Mouse (Mus musculus) kidney, embryonic 14.5 days (tissue): ENCODE results near the gene Csrp3. TPM values are rescaled to one million over a fixed set of nuclear protein-coding genes. Genes with fewer than 3 reads are reported as not detected.

Experiments used
- ATAC-seq: fragments of 200-750 bp; cut with Nextera tagmentation; 2 replicates; pipeline ENCODE4 v1.8.0; 2017; ENCODE audit warnings: moderate number of reproducible peaks, mild to moderate bottlenecking, moderate TSS enrichment, moderate library complexity; ENCODE audit not compliant: low FRiP score, low TSS enrichment
- H3K27ac ChIP-seq: fragments of 300-500 bp; sonication (generic); 2 replicates; pipeline ENCODE4 v1.5.1; 2014; ENCODE audit warnings: low read depth, mild to moderate bottlenecking, low read length, moderate library complexity, mixed read lengths
- H3K27me3 ChIP-seq: fragments of 300-500 bp; sonication (generic); 2 replicates; pipeline ENCODE4 v1.6.1; 2014; ENCODE audit warnings: mild to moderate bottlenecking, low read length; ENCODE audit not compliant: control insufficient read depth, insufficient read depth
- H3K36me3 ChIP-seq: fragments of 300-500 bp; sonication (generic); 2 replicates; pipeline ENCODE4 v1.6.1; 2014; ENCODE audit warnings: low read length, mixed read lengths; ENCODE audit not compliant: control insufficient read depth, insufficient read depth
- H3K4me1 ChIP-seq: fragments of 300-500 bp; sonication (generic); 2 replicates; pipeline ENCODE4 v1.6.1; 2014; ENCODE audit warnings: low read length, mixed read lengths; ENCODE audit not compliant: control insufficient read depth, insufficient read depth
- H3K4me2 ChIP-seq: fragments of 300-500 bp; sonication (generic); replicated peaks from 2 replicates; pipeline ENCODE4 v1.6.1; 2014; ENCODE audit warnings: low read depth, mild to moderate bottlenecking, low read length
- H3K4me3 ChIP-seq: fragments of 300-500 bp; sonication (generic); 2 replicates; pipeline ENCODE4 v1.5.1; 2014; ENCODE audit warnings: mild to moderate bottlenecking, low read length
- H3K9ac ChIP-seq: fragments of 300-500 bp; sonication (generic); 2 replicates; pipeline ENCODE4 v1.6.1; 2014; ENCODE audit warnings: low read depth, mild to moderate bottlenecking, low read length, moderate library complexity
- H3K9me3 ChIP-seq: fragments of 300-500 bp; sonication (generic); 2 replicates; pipeline ENCODE4 v1.6.1; 2016; ENCODE audit warnings: low read length; ENCODE audit not compliant: control insufficient read depth
- WGBS: fragments of 180-500 bp; shearing (Covaris S2); extraction: QIAGEN DNeasy Blood & Tissue Kit; methylation state at CpG from one replicate; pipeline ENCODE4 v1.1.7; 2014; 5-methylcytosine and 5-hydroxymethylcytosine counted together
- polyA plus RNA-seq: library from polyadenylated mRNA; unstranded; fragments of >200 nt; fragmentation: Nextera tagmentation; extraction: Ambion mirVana; gene quantifications from 2 replicates; pipeline ENCODE4 v1.2.1, GENCODE M21; 2014

Csrp3 gene
- polyA plus RNA-seq, 1 experiment from 2014 or later, result 0.26 TPM

- ATAC-seq, result no peak
- H3K36me3 ChIP-seq, result no peaks in the 10 kb centered on the region
- WGBS, result 41% methylated on average over 4 of the region's 4 CpGs
- no peak overlapping the region for H3K9ac ChIP-seq
- H3K27me3 ChIP-seq, result no peaks in the 10 kb centered on the region
- H3K27ac ChIP-seq, result no peak overlapping the region
- 0 out of 2 replicates have a peak, but pooled peaks cover 5% of the 10 kb centered on the region for H3K4me1 ChIP-seq
- H3K4me3 ChIP-seq, result no peak overlapping the region
- H3K9me3 ChIP-seq, result no peaks in the 10 kb centered on the region
- H3K4me2 ChIP-seq, result no peak overlapping the region
Measured at GRCm38 (mm10) chr7:48841538-48841937, 6.3 kb downstream of the Csrp3 start.

- WGBS, result 82% methylated on average over 2 of the region's 2 CpGs
Measured at GRCm38 (mm10) chr7:48840545-48840944, 7.3 kb downstream of the Csrp3 start.

GRCm38 (mm10) chr7:48838434-48838833 is 9.4 kb downstream of the Csrp3 start:
- Histone ChIP-seq H3K36me3 (no peaks in the 10 kb centered on the region), H3K4me1 (no peaks in the 10 kb centered on the region), H3K9ac (no peak overlapping the region), H3K4me3 (no peak overlapping the region), H3K27ac (no peak overlapping the region), H3K4me2 (no peak overlapping the region), H3K27me3 (no peaks in the 10 kb centered on the region), H3K9me3 (no peaks in the 10 kb centered on the region)
- ATAC-seq, result no peak
- 67% methylated on average over 2 of the region's 2 CpGs for WGBS

More at GRCm38 (mm10) chr7:48840545-48840944, 7.3 kb downstream of the Csrp3 start:
- Histone ChIP-seq H3K9ac (no peak overlapping the region), H3K9me3 (no peaks in the 10 kb centered on the region), H3K4me1 (0 out of 2 replicates have a peak, but pooled peaks cover 5% of the 10 kb centered on the region), H3K4me2 (no peak overlapping the region), H3K4me3 (no peak overlapping the region), H3K27ac (no peak overlapping the region), H3K27me3 (no peaks in the 10 kb centered on the region), H3K36me3 (no peaks in the 10 kb centered on the region)
- no peak for ATAC-seq

GRCm38 (mm10) chr7:48836949-48837348 is 10.9 kb downstream of the Csrp3 start:
- 75% methylated on average over 6 of the region's 6 CpGs for WGBS
- no peak overlapping the region for H3K9ac ChIP-seq
- H3K9me3 ChIP-seq, result no peaks in the 10 kb centered on the region
- no peak for ATAC-seq
- no peaks in the 10 kb centered on the region for H3K36me3 ChIP-seq
- H3K4me3 ChIP-seq, result no peak overlapping the region
- H3K27me3 ChIP-seq, result no peaks in the 10 kb centered on the region
- H3K4me1 ChIP-seq, result no peaks in the 10 kb centered on the region
- no peak overlapping the region for H3K27ac ChIP-seq
- H3K4me2 ChIP-seq, result no peak overlapping the region

GRCm38 (mm10) chr7:48834989-48835626 is 12.7 kb downstream of the Csrp3 start:
- WGBS, result 79% methylated on average over 12 of the region's 12 CpGs
- Histone ChIP-seq H3K4me3 (no peak overlapping the region), H3K9ac (no peak overlapping the region), H3K27me3 (no peaks in the 10 kb centered on the region), H3K4me1 (no peaks in the 10 kb centered on the region), H3K36me3 (no peaks in the 10 kb centered on the region), H3K27ac (no peak overlapping the region), H3K9me3 (no peaks in the 10 kb centered on the region), H3K4me2 (no peak overlapping the region)
- ATAC-seq, result no peak

- Histone ChIP-seq H3K4me3 (no peak overlapping the region), H3K27ac (no peak overlapping the region), H3K27me3 (no peaks in the 10 kb centered on the region), H3K36me3 (no peaks in the 10 kb centered on the region), H3K4me1 (no peaks in the 10 kb centered on the region), H3K4me2 (no peak overlapping the region), H3K9me3 (no peaks in the 10 kb centered on the region), H3K9ac (no peak overlapping the region)
- WGBS, result 71% methylated on average over 4 of the region's 4 CpGs
- no peak for ATAC-seq
Measured at GRCm38 (mm10) chr7:48834371-48834970, 13.4 kb downstream of the Csrp3 start.

GRCm38 (mm10) chr7:48832735-48833134 is 15.1 kb downstream of the Csrp3 start:
- no peak overlapping the region for H3K4me2 ChIP-seq
- no peaks in the 10 kb centered on the region for H3K9me3 ChIP-seq
- no peak for ATAC-seq
- no peaks in the 10 kb centered on the region for H3K4me1 ChIP-seq
- no peak overlapping the region for H3K27ac ChIP-seq
- no peak overlapping the region for H3K4me3 ChIP-seq
- 77% methylated on average over 1 of the region's 1 CpGs for whole genome bisulfite sequencing
- no peak overlapping the region for H3K9ac ChIP-seq
- H3K36me3 ChIP-seq, result peaks cover 3% of the 10 kb centered on the region
- no peaks in the 10 kb centered on the region for H3K27me3 ChIP-seq

- Histone ChIP-seq H3K27ac (no peak overlapping the region), H3K9me3 (no peaks in the 10 kb centered on the region), H3K36me3 (peaks cover 23% of the 10 kb centered on the region), H3K4me2 (no peak overlapping the region), H3K4me3 (no peak overlapping the region), H3K9ac (no peak overlapping the region), H3K4me1 (no peaks in the 10 kb centered on the region), H3K27me3 (no peaks in the 10 kb centered on the region)
- WGBS, result 47% methylated on average over 2 of the region's 2 CpGs
- no peak for ATAC-seq
Measured at GRCm38 (mm10) chr7:48830395-48830794, 17.4 kb downstream of the Csrp3 start.

- H3K4me2 ChIP-seq, result no peak overlapping the region
- peaks cover 34% of the 10 kb centered on the region for H3K36me3 ChIP-seq
- WGBS, result 73% methylated on average over 5 of the region's 5 CpGs
- H3K9me3 ChIP-seq, result no peaks in the 10 kb centered on the region
- H3K4me3 ChIP-seq, result no peak overlapping the region
- no peak overlapping the region for H3K27ac ChIP-seq
- ATAC-seq, result no peak
- no peaks in the 10 kb centered on the region for H3K4me1 ChIP-seq
- no peaks in the 10 kb centered on the region for H3K27me3 ChIP-seq
- H3K9ac ChIP-seq, result no peak overlapping the region
Measured at GRCm38 (mm10) chr7:48829177-48829910, 18.5 kb downstream of the Csrp3 start.
